ENCODE assay signal across 9 mouse cellular contexts in the genomic region with DNA sequence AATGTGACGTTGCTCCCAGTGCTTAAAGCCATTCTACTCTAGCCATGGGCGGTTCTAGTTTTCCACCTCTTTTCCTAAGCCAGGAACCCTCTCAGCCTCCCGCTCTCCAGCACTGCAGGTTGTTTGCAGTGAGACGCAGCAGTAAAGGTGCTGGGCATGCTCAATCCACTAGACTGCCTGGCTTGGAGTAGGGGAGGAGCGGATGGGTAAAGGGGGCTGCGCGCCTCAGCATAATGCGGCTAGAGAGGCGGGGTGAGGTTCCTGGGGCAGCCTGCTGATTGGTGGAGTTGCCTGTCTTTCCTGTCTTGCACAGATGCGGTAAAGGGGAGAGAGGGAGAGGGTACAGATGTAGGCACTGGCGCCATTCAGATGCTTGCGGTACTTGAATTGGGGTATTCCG. TPM values are rescaled to one million over a fixed set of nuclear protein-coding genes. Genes with fewer than 3 reads are reported as not detected.
DNase-seq lines count a peak whose midpoint lies in the region; ATAC-seq lines count a peak whose summit lies in the region.
"Had no signal": no experiment of that assay in that cellular context is flagged by ENCODE, and none has a peak within 500 bp of the region (broad histone marks: within the 10 kb centered on the region; RNA-seq: fewer than 3 reads in every experiment).

No protein-coding gene starts in this region.

- peak; percentile 94 for DNase-seq in ES-CJ7 (ENCODE audit: low read depth, low spot score)
- DNase-seq in cerebellum, adult 8-10 months, result peak; percentile 69
- peak; percentile 82 for DNase-seq in forelimb bud, embryonic 11.5 days (ENCODE audit: low read depth, low spot score)
- peak; percentile 39 to 41 for DNase-seq in heart, postnatal 36 days
- peak; percentile 76 to 81 for DNase-seq in kidney, postnatal 4 days
- DNase-seq in thymus, postnatal 4 days, result peak; percentile 64

- H3K4me1 ChIP-seq in liver, embryonic 16.5 days (ENCODE audit: control insufficient read depth, low read depth, low read length), result no peaks in the 10 kb centered on the region; the same call in 1 of the 2 replicates
- H3K4me1 ChIP-seq in neural tube, embryonic 15.5 days, result peaks cover 41% of the 10 kb centered on the region

- intact Hi-C loops in heart, postnatal 36 days (cut with DNase I), result loop anchor here (1.0 to 5.0 kb wide), 3 partner anchors 141 to 385 kb away; no protein-coding TSS in a partner anchor

- no peak overlapping the region for H3K9ac ChIP-seq in liver, embryonic 16.5 days (ENCODE audit: low read depth, low read length)
- H3K9ac ChIP-seq in neural tube, embryonic 15.5 days (replicated peaks), result peak overlapping the region; percentile 82

- H3K36me3 ChIP-seq in liver, embryonic 16.5 days (ENCODE audit: control insufficient read depth, insufficient read depth), result no peaks in the 10 kb centered on the region
- peaks cover 6% of the 10 kb centered on the region; the same call in 1 of the 2 replicates for H3K36me3 ChIP-seq in neural tube, embryonic 15.5 days
- H3K36me3 ChIP-seq: G1E had no signal

- H3K27ac ChIP-seq in liver, embryonic 16.5 days (ENCODE audit: low read length), result no peak overlapping the region
- H3K27ac ChIP-seq in neural tube, embryonic 15.5 days (replicated peaks), result peak overlapping the region; percentile 98

- H3K9me3 ChIP-seq in liver, embryonic 16.5 days (replicated peaks; ENCODE audit: control insufficient read depth, low read length), result no peaks in the 10 kb centered on the region
- H3K9me3 ChIP-seq in neural tube, embryonic 15.5 days (replicated peaks), result no peaks in the 10 kb centered on the region

- no peak overlapping the region; the same call in 1 of the 2 replicates for H3K4me3 ChIP-seq in liver, embryonic 16.5 days (ENCODE audit: low read depth, low read length)
- peak overlapping the region; percentile 70 for H3K4me3 ChIP-seq in neural tube, embryonic 15.5 days (replicated peaks)

- peaks cover 52% of the 10 kb centered on the region for H3K27me3 ChIP-seq in liver, embryonic 16.5 days (ENCODE audit: control insufficient read depth, insufficient read depth, low read depth, low read length)
- H3K27me3 ChIP-seq in neural tube, embryonic 15.5 days (replicated peaks), result no peaks in the 10 kb centered on the region

- WGBS in liver, embryonic 16.5 days (ENCODE audit: insufficient replicate concordance), result 2% methylated on average over 13 of the region's 13 CpGs
- 0% methylated on average over 13 of the region's 13 CpGs for WGBS in neural tube, embryonic 15.5 days

- no peak for ATAC-seq in liver, embryonic 16.5 days (ENCODE audit: low read depth)
- peak; percentile 82 for ATAC-seq in neural tube, embryonic 15.5 days (ENCODE audit: low FRiP score)

- H3K4me2 ChIP-seq in liver, embryonic 16.5 days (ENCODE audit: low read depth, low read length), result peak overlapping the region; percentile 53
- H3K4me2 ChIP-seq in neural tube, embryonic 15.5 days, result peak overlapping the region; percentile 86

RNA-seq across cellular contexts. Expression of a gene that starts 1.6 kb away (rescaled TPM):
- total RNA-seq in heart, postnatal 36 days (2021), result 10 to 100 TPM; 36.6 to 41.5 TPM
- 1.5 and 1.7 TPM in 2 replicates for polyA plus RNA-seq in liver, embryonic 16.5 days (2015; fragmentation: Nextera tagmentation; extraction: Ambion mirVana)
- 7.5 and 8.1 TPM in 2 replicates for polyA plus RNA-seq in neural tube, embryonic 15.5 days (2015; fragmentation: Nextera tagmentation; extraction: Ambion mirVana)
- polyA plus RNA-seq: G1E had no signal

RNA-seq across cellular contexts. Expression of a gene that starts 23.5 kb away (rescaled TPM):
- total RNA-seq in heart, postnatal 36 days (2021), result 10 to 100 TPM in 1 of 2 experiments, 1 to 10 TPM in 1; 9.5 to 12.1 TPM
- 9.1 and 10.2 TPM in 2 replicates for polyA plus RNA-seq in liver, embryonic 16.5 days (2015; fragmentation: Nextera tagmentation; extraction: Ambion mirVana)
- 4.1 and 4.7 TPM in 2 replicates for polyA plus RNA-seq in neural tube, embryonic 15.5 days (2015; fragmentation: Nextera tagmentation; extraction: Ambion mirVana)

RNA-seq across cellular contexts. Expression of a gene that starts 59.9 kb away (rescaled TPM):
- not detected for total RNA-seq in heart, postnatal 36 days (2021)
- 4.5 and 6.6 TPM in 2 replicates for polyA plus RNA-seq in liver, embryonic 16.5 days (2015; fragmentation: Nextera tagmentation; extraction: Ambion mirVana)
- polyA plus RNA-seq in neural tube, embryonic 15.5 days (2015; fragmentation: Nextera tagmentation; extraction: Ambion mirVana), result 26.1 and 28.6 TPM in 2 replicates
- polyA plus RNA-seq: G1E had no signal

Comparison
In these comparisons a context has a peak if more than half of its experiments do, and no peak if none do; other contexts are left out.
1. DNase-seq: peak in every context shown above with its lines; median percentile 94 in ES-CJ7; 82 in forelimb bud, embryonic 11.5 days; 78 in kidney, postnatal 4 days; 69 in cerebellum, adult 8-10 months; 64 in thymus, postnatal 4 days; 40 in heart, postnatal 36 days.